Mouse (Mus musculus) left cerebral cortex, postnatal 10 days (tissue): Measurements from ENCODE around the gene Cpne4. TPM values are rescaled to one million over a fixed set of nuclear protein-coding genes. Genes with fewer than 3 reads are reported as not detected.

ENCODE experiments used
- DNase-seq, 2 experiments: peaks; one replicate each; pipeline ENCODE4 v3.0.0; 2021 to 2022; ENCODE audit warnings: low spot score in 2 of 2, mixed read lengths in 1 of 2; ENCODE audit errors: extremely low spot score in 1 of 2
- intact Hi-C: fragments of 180-260 bp; cut with DNase I; formaldehyde crosslinking; loops from one replicate; pipeline ENCODE4 v1.15.1; 2025
- microRNA-seq: library from miRNA; unstranded; fragments of <30 nt; microRNA quantifications from one replicate; pipeline ENCODE4 v1.2.0, GENCODE M21; 2022
- total RNA-seq, 2 experiments: library from RNA; stranded (reverse); gene quantifications; 2 replicates each; pipeline ENCODE4 v1.2.3; 2021

The Cpne4 gene
- total RNA-seq, 2 experiments from 2014 or later, result 78.3 to 93.2 TPM

DNA sequence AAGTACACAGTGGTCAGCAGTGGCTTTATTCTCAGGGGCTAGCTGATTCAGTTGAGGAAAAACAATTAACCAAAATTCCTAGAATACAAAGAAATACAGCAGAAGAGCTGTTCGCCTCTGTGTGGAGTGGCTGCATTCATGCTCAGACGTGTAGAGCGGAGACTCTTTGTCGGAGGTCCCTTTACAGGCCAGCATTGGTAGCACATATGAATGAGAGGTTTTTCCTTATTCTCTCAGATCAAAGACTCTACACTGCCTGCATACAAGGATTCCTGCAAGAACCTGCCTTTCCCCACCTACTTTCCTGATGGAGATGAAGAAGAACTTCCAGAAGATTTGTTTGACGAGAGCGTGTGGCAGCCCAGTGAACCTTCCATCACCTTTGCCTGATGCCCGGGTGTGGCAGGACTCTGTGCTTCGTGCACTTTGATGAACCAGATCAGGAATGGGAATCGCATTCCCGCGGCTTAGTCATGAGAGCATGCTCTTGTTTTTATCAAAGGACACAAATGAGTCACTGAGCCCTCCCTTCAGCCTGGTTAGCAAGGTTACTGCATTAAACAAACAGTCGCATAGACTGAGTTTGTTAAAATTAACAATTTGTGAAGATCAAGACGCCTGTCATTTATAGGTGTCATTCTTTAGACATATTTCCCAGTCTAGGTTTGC, 529.8 kb downstream of the Cpne4 start:
- no peak for DNase-seq
- intact Hi-C loops, result no loop called here

DNA sequence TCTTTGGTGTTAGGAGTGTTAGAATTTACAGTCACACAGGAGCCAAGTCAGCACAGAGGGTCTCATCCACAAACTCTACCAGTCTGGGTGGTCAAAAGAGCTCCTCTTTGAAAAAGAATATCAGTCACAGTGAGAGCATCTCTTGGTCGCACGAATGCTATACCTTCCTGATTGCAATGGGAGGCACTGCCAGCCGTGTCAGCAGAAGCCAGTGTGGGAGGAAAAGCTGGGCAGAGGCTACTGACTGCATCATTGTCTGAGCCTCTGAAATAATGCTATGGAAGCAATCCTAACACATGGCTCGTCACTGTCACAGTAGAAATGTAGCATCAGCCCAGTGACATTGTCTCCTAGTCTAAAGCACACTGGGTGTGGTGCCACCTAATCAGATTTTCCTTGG, 531.4 kb downstream of the Cpne4 start:
- intact Hi-C loops, result no loop called here
- no peak for DNase-seq

GRCm38 (mm10) chr9:105080246-105080645, 533.2 kb downstream of the Cpne4 start:
- intact Hi-C loops, result no loop called here
- no peak for DNase-seq

Small RNA genes lying within 50 kb of the gene (microRNA-seq; reads per million reads assigned to microRNA genes)
- not detected for gene Gm23391

Other genes with a start within 250 kb of the Cpne4 start
- under 1 TPM; 0.32 to 0.71 TPM for gene Acpp, start 209.5 kb upstream of the Cpne4 start, total RNA-seq